Mouse (Mus musculus) MN1 (cell line): ENCODE data around the gene Kcnk2.

Source experiments
- DNase-seq: peaks from one replicate; pipeline ENCODE4 v3.0.0-alpha.2; 2016; ENCODE audit warnings: low spot score

Kcnk2 gene

DNA sequence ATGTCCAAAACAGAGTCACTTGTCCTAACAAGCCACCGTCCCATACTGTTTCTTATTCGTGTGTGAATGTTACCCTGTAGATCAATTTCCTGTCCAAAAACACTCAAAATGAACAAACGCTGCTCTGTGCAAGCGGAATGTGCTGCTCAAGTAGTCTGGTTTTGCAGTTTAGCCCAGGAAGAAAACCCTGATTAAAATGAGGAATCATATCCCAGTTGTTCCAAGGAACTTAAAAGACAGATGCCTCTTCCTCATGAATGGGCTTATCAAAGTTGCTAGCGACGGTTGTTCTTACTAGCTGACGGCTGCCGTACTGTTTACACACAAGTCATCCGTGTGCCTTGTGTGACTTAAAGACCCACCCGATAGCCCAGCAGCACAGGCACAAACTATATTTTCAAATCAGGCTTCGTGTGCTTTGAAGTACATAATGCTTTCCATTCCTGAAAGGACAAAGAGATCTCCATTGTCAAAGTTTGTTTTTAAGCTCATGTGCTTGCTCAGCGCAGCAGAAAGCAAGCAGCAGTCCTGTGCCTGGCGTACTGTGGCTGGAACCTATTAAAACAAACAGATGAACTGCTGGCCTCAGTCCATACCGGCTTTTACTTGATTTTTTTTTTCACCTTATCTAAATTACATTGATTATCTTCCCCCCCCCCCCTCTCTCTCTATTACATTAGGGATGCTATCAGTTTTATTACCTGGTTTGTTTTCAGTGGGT, at the start of gene Kcnk2:
Gene Kcnk2, minus strand, starts transcription at position 51 of the 721 bp plus-strand sequence.
- no peak for DNase-seq

DNA sequence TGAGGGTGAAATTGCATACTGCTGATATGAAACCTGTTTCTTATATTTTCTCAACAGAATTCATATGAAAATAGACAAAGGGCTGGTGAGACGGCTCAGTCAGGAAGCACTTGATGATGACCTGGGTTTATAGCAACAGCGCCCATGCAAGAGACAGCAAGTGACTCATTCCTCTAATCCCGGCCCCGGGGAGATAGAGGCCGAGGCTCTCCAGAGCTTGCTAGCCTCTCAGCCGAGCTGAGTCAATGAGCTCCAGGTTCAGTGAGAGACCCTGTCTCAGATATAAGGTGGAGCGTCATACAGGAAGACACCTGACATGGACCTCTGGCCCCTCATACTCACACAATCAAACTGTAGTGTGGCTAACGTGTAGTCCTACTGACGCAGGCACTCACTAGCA, 38.7 kb upstream of the Kcnk2 start:
- no peak for DNase-seq

- DNase-seq, result no peak
Observed at GRCm38 (mm10) chr1:189437126-189437525, 35.1 kb upstream of the Kcnk2 start.

DNA sequence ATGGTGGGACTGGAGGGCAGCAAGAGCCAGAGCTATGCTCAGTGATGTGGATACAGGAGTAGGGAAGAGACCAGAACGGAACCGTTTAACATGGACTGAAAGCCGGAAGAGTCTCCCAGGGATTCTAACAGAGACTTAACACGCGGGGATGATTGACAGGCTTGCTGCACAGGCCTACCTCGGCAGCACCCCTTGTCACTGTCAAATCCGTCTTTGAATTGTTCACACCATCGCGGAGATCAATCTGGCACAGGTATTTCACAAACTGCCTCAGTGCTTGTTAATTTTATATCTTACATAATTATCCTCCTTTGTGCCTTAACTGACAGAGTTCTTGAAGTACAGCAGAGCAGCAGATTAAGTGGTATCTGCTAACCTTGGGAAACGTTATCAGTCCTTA, 33.4 kb upstream of the Kcnk2 start:
- DNase-seq, result no peak

DNA sequence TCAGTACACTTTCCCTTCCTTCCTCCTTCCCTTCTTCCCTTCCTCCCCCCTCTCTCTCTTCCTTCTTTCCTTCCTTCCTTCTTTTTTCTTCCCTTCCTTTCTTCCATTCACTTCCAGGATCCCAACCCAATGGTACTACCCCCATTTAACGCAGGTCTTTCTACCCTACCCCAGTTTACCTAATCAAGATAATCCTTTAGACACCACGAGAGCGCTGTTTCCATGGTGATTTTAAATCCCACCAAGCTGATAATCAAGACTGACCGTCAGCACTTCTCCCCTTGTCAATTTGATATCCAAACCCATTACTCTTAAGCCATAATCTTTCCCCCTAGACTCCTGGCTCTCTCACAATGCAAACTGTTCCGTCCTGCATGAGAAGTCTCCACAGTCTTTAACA, 29.4 kb upstream of the Kcnk2 start:
- DNase-seq, result no peak

DNA sequence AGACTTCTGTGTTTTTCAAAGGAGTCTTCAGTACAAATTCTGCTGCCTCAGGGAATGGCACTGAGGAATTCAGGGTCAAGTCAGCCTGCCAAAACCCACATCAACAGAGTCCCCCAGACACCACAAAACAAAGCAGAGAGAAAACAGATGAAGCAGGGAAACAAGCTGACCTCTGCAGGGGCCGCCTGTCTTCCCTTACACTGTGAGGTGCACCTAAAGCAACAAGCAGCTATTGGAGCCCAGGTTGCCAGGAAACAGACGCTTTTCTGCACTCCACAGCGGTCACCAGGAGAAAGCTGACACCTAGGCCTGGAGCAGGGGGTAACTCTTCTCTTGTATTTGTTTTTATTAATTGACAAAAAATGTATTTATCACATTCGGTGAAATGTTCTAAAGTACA, 28.5 kb upstream of the Kcnk2 start:
- no peak for DNase-seq

DNA sequence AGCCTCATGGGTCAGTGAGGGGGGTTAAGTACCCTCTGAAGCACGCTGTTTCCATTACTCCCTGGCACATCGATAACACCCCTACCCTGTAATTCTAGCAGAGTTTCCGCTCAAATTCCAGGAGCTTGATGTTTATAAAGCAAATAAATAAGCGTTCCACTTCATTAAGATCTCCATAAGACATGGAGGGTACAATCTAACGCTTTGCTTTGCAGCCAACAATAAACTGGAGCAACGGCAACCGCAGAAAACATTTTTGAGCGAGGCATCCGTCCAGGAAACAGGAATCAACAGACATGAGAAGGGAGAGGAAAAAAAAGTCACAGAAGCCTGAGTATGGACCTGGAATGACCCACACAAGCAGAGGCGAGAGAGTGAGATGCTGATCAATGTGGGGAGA, 27.5 kb upstream of the Kcnk2 start:
- DNase-seq, result no peak

GRCm38 (mm10) chr1:189426252-189426651, 24.2 kb upstream of the Kcnk2 start:
- DNase-seq, result no peak

DNA sequence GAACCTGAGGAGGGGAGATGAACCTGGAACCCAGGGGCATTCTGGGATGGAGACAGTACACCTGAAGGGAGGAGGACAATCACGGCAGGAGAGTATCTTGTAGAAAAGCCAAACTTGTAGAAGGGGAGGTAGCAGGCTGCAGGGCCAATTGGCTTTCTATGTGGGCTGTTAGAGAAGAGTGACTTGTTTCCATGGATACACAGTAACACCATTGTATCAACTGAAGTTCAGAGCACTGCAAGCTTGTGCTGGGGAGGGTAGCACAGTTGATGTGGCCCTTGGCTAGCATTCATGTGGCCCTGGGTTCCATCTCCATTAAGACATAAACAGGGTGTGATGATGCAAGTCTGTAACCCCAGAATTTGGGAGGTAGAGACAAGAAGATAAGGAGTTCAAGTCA, 17.8 kb upstream of the Kcnk2 start:
- DNase-seq, result no peak

DNA sequence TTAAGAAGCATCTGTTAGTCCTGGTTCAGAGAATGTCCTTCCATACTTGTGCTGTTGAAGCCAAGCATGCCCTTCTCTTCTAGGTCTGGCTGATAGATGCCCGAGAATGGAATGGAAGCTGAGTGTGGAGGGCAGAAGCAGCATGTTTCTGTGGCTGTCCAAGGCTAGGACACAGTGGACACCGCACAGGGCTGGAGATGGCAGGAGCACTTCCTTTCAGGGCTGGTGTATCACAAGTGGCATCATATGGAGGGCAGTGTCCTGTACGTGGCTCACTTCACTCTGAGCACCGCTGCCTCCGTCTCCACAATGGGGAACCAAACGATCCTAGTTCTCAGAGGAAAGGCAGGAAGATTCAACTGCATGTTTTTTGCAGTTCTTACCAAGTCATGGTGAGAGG, 7.8 kb upstream of the Kcnk2 start:
- no peak for DNase-seq

DNA sequence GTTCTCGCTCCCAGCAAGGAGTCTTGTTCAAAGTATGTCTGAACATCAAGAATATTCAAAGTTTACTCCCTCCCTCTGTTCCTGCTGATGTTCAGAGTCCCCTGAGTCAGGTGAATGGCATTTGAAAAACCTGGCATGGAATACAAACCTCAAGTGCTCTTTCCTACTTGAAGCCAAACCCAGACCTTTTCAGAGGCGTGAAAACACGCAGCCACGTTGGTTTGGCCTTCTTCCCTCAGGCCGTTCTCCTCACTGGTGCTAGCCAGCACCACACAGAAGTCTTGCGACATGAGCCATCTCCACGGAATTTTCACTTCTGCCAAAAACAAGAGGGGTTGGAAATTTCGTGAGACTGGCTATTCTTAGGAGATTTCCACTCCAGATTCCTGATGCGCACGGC, 3.1 kb upstream of the Kcnk2 start:
- DNase-seq, result no peak

- DNase-seq, result no peak
Observed at GRCm38 (mm10) chr1:189403546-189403945, 1.5 kb upstream of the Kcnk2 start.

DNA sequence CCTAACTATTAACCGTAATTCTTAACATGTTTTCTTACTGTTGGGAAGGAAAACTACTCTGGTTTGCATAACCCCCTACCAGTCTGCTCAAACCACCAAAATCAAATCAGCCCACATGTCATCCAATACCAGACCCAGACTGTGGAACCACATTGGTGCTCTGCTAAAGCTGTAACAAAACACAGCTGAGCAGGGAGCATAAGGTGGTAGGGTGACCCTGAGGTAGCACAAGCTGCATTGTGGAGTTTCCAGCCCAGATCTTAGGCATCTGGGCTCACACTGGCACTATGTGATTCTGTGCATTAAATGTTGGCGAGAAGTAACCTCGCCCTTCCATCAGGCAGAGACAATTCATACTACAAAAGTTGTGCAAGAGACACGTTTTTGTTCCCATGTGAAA, 1.1 kb upstream of the Kcnk2 start:
- no peak for DNase-seq

DNA sequence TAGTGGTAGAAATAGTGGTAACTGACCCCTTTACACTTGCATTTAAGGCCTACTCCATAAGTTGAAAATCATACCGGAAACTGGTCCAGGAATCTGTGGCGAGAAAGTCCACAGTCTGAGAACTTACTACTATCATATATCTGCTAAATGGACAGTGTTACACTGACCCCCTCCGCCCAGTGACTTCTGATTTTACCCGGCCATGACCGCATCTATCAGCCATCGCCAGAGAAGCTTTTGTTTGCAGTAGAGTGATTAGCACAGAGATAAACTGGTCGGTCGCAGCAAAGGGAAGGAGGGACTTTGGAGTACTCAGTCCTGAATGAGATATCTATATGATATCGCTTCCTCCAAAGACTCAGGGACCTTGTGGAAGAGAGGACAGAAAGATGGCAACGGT, 15.2 kb downstream of the Kcnk2 start:
- DNase-seq, result no peak

DNA sequence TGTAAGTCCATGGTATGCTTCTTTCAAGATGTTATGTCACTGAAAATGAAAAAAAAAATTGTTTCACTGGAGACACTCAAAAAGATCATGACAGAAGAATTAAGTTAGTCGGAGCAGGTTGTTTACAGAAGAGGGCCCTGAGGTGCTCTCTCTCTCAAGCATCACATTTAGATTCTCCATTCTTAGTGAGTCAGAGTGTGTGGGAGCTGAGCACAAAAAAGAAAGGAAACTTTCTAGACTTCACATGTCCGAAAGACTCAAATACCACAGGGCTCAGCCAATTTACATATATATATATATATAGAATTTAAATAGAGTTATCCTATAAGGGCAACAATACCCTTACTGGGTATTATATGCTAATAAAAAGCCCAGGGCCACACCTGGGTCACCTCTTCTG, 15.9 kb downstream of the Kcnk2 start:
- no peak for DNase-seq

DNA sequence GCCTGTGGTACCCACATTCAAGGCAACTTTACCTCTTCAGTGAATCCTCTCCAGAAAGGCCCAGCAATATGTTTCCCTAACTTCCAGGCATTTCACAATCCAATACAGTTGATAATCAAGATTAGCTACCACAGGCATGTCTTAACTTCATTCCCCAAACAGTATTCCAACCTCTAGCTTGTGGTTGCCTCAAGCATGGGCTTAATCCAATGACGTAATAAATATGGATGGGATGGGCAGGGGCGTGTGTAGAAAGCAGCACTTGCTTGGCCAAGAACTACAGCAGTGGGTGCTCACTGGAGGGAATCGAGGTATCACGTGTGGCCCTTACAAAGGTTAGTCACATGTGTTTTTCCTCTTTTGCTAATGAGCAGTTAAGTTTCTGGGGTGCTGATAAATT, 34.4 kb downstream of the Kcnk2 start:
- DNase-seq, result no peak

GRCm38 (mm10) chr1:189364188-189364587, 37.9 kb downstream of the Kcnk2 start:
- no peak for DNase-seq

- no peak for DNase-seq
Observed at GRCm38 (mm10) chr1:189362579-189362978, 39.5 kb downstream of the Kcnk2 start.

DNA sequence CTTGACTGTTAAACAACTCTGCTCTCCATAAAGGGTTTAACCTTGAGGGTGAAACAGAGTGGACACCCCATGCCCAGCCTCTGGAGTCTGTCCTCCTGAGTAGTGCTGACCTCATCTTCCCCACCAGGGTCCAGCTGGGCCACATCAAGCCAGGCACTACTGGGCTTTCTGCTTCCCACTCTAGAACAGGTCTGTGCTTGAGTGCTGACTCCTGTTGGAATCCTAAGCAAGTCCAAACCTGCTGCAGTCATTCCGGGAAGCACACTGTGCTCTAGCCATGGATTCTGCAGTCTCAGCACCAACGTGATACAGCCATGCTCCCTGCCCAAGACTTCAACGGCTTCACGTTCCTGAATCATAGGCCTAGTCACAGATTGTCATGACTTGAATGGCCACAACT, 42.4 kb downstream of the Kcnk2 start:
- no peak for DNase-seq

DNA sequence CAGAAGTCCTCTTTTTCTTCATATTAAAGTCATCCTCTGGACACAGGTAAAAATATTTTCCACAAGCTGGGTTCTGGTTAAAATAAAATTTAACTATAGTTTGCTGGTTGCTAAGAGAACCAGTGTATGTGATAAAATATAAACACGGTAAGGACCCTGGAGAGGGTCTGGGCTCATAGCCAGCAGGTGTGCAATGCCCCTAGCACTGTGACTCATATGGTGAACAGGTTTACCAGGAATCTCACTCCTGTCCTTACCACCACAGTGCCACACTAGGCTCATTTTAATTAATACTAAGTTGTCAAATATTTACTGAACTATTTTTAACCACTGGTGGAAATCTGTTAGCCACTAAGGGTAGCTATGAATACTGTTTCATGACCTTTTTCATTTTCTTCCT, 48.2 kb downstream of the Kcnk2 start:
- DNase-seq, result no peak

DNA sequence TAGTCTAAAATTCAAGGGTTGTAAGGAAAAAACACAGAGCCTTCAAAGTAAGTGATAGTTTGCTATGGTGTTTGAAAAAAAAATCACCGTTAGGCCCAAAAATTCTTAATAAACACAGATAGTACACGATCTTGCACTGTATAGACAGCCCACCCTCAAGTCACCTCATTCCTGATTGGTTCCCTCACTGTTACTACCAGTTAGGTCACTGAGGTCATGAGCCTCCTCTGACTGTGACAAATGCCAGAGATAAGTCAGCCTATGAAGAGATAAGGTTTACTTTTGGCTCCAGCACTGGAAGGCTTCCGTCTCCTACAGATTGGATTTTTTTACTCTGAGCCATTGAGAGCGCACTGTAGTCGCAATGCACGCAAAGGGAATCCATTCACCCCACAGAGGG, 50.3 kb downstream of the Kcnk2 start:
- DNase-seq, result no peak

DNA sequence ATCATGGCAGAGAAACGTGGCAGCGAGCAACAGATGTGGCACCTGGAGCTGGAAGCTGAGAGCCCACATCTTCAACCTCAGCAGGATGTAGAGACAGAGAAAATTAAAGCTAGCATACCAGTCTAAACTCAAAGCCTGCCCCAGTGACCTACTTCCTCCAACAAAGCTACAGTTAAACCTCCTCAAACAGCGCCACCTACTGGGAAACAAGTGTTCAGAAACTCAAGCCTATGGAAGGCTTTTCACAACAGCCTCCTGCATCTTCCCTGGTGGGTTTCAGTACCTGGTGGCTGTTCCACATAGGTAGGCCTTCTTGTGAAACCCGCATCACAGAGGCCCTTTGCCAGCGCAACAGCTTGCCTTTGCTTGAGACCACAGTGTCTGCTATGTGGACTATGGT, 52.9 kb downstream of the Kcnk2 start:
- DNase-seq, result no peak

DNA sequence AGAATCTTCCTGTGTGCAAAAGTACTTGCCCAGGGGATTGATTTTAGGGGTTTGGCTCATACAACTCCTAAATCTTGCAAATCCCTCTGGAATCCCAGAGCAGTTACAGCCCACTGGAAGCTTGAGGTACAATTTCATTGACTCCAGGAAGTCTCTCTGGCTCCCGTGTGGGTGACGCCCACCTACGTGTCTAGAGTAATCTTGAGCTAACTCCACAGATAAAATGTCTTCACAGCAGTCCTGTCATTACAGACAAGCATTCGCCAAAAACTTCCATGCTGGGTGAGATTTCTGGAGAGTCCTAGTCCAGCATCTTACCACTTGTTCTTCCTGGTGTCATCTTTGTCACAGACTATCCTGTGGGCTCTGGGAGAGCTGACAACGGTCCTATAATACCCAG, 56.9 kb downstream of the Kcnk2 start:
- no peak for DNase-seq
